Mouse (Mus musculus) embryo, embryonic 9.5 days (tissue): Measurements from ENCODE around the gene Tab1.

ENCODE experiments used
- DNase-seq: peaks from one replicate; pipeline ENCODE4 v3.0.0-alpha.2; 2017; ENCODE audit errors: extremely low spot score

Tab1 gene

DNA sequence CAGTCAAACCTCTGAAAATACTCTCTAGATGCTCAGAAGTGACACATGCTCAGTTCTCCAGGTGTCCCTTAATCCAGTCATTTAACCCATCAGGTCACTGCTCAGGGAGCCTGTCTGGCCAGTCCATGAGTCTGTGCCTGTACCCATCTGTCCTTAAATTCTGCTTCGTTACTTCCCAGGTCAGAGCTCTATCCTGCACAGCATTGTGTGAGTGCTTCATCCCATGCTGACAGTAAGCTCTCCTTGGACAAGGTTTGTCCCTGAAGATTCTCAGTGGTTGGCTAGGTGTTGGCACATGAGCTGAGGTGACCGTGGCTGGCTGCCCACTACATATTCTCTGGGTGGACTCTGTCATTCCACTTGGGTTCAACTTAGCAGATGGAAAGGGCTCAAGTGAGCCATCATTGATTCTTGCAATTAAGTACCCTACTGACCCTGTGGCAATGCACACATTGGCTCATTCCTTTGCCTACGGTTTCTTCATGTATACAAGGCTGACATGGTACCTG is 73.2 kb downstream of the Tab1 start:
- no peak for DNase-seq

DNA sequence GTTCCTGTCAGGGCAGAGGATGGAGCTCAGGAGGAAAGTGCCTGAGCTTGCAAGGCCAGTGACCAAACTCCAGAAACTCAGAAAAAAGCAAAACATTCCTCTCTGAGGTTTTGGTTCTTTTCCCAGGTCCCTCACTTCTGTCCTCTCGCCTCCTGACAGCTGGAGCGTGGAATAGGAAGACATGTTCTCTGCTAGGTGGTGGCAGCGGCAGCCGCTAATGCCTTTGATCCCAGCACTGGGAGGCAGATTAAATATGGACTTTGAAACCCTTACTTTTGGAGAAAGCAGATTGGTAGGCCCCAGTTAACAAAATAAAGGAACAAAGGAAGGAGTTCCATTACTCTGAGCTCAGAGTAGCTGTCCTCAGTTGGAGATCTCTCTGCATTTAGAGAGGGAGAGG is 75.5 kb downstream of the Tab1 start:
- no peak for DNase-seq
